Mouse (Mus musculus) midbrain, postnatal 0 days (tissue): ENCODE measurements around the gene Asb16. TPM values are rescaled to one million over a fixed set of nuclear protein-coding genes. Genes with fewer than 3 reads are reported as not detected.

Experiments used
- ATAC-seq: fragments of 200-750 bp; cut with Nextera tagmentation; 2 replicates; pipeline ENCODE4 v1.8.0; 2017; ENCODE audit warnings: moderate number of reproducible peaks, mild to moderate bottlenecking, moderate TSS enrichment, moderate library complexity; ENCODE audit not compliant: low FRiP score
- DNase-seq: peaks from one replicate; pipeline ENCODE4 v3.0.0-alpha.2; 2015; ENCODE audit warnings: low spot score
- H3K27ac ChIP-seq: fragments of 300-500 bp; sonication (generic); 2 replicates; pipeline ENCODE4 v1.5.1; 2014; ENCODE audit warnings: low read depth, mild to moderate bottlenecking, low read length, mixed read lengths
- H3K27me3 ChIP-seq: fragments of 300-500 bp; sonication (generic); 2 replicates; pipeline ENCODE4 v1.6.1; 2014; ENCODE audit warnings: low read length, control low read depth, mixed read lengths; ENCODE audit not compliant: insufficient read depth
- H3K36me3 ChIP-seq: fragments of 300-500 bp; sonication (generic); 2 replicates; pipeline ENCODE4 v1.6.1; 2014; ENCODE audit warnings: low read length, control low read depth, mixed read lengths; ENCODE audit not compliant: insufficient read depth
- H3K4me1 ChIP-seq: fragments of 300-500 bp; sonication (generic); 2 replicates; pipeline ENCODE4 v1.6.1; 2014; ENCODE audit warnings: mild to moderate bottlenecking, control low read depth, antibody characterized with exemption, low read length, mixed read lengths; ENCODE audit not compliant: insufficient read depth
- H3K4me2 ChIP-seq: fragments of 300-500 bp; sonication (generic); 2 replicates; pipeline ENCODE4 v1.6.1; 2014; ENCODE audit warnings: low read depth, mild to moderate bottlenecking, low read length, mixed read lengths; ENCODE audit not compliant: poor library complexity, severe bottlenecking
- H3K4me3 ChIP-seq: fragments of 300-500 bp; sonication (generic); 2 replicates; pipeline ENCODE4 v1.5.1; 2014; ENCODE audit warnings: low read depth, mild to moderate bottlenecking, low read length, moderate library complexity
- H3K9ac ChIP-seq: fragments of 300-500 bp; sonication (generic); replicated peaks from 2 replicates; pipeline ENCODE4 v1.6.1; 2014; ENCODE audit warnings: mild to moderate bottlenecking, low read length, moderate library complexity, mixed read lengths; ENCODE audit not compliant: poor library complexity, severe bottlenecking
- H3K9me3 ChIP-seq: fragments of 300-500 bp; sonication (generic); 2 replicates; pipeline ENCODE4 v1.6.1; 2016; ENCODE audit warnings: low read length, control low read depth
- CTCF ChIP-seq: IDR thresholded peaks from 2 replicates; pipeline ENCODE4 v1.5.1; 2016; ENCODE audit warnings: antibody characterized with exemption, mild to moderate bottlenecking
- WGBS: fragments of 180-500 bp; shearing (Covaris S2); extraction: QIAGEN DNeasy Blood & Tissue Kit; methylation state at CpG from one replicate; pipeline ENCODE4 v1.1.7; 2014; 5-methylcytosine and 5-hydroxymethylcytosine counted together
- polyA plus RNA-seq: library from polyadenylated mRNA; unstranded; fragments of >200 nt; fragmentation: Nextera tagmentation; extraction: Ambion mirVana; gene quantifications from 2 replicates; pipeline ENCODE4 v1.2.1, GENCODE M21; 2015
- total RNA-seq: library from RNA; depleted of rRNA; stranded (reverse); fragments of >200 nt; gene quantifications from 2 replicates; pipeline ENCODE4 v1.2.3, GENCODE M21; 2014

Asb16 gene
- total and polyA plus RNA-seq, 2 experiments from 2014 or later, result 0.28 to 2.5 TPM

- DNase-seq (peak; percentile 99), ATAC-seq (peak; percentile 91)
- Histone ChIP-seq H3K9me3 (no peaks in the 10 kb centered on the region), H3K27me3 (no peaks in the 10 kb centered on the region), H3K36me3 (no peaks in the 10 kb centered on the region), H3K9ac (peak within 1 kb of the TSS; percentile 94), H3K4me1 (peaks cover 17% of the 10 kb centered on the region), H3K4me3 (peak within 1 kb of the TSS; percentile 93), H3K4me2 (peak within 1 kb of the TSS; percentile 78), H3K27ac (peak within 1 kb of the TSS; percentile 84)
- 1% methylated on average over 34 of the region's 49 CpGs for WGBS
- TF ChIP-seq CTCF, result peak; percentile 31
Observed at GRCm38 (mm10) chr11:102230006-102230741, 38.4 kb upstream of the Asb16 start, which contains the start of gene Hdac5. Hdac5 (minus strand) TSS chr11:102230166.

GRCm38 (mm10) chr11:102236022-102236421, 32.5 kb upstream of the Asb16 start:
- 73% methylated on average over 2 of the region's 2 CpGs for WGBS
- no peak for TF ChIP-seq CTCF
- H3K27me3 ChIP-seq, result no peaks in the 10 kb centered on the region
- no peaks in the 10 kb centered on the region for H3K36me3 ChIP-seq
- ATAC-seq, result no peak
- no peak overlapping the region for H3K27ac ChIP-seq
- no peaks in the 10 kb centered on the region for H3K4me1 ChIP-seq
- no peak overlapping the region for H3K4me3 ChIP-seq
- no peaks in the 10 kb centered on the region for H3K9me3 ChIP-seq
- no peak overlapping the region for H3K9ac ChIP-seq
- no peak for DNase-seq
- H3K4me2 ChIP-seq, result no peak overlapping the region

- Histone ChIP-seq H3K9me3 (no peaks in the 10 kb centered on the region), H3K9ac (no peak overlapping the region), H3K4me1 (0 out of 2 replicates have a peak, but pooled peaks cover 3% of the 10 kb centered on the region), H3K4me3 (no peak overlapping the region), H3K36me3 (no peaks in the 10 kb centered on the region), H3K4me2 (no peak overlapping the region), H3K27ac (no peak overlapping the region), H3K27me3 (no peaks in the 10 kb centered on the region)
- DNase-seq (no peak), ATAC-seq (no peak)
- WGBS, result 87% methylated on average over 6 of the region's 6 CpGs
- TF ChIP-seq CTCF, result no peak
Observed at GRCm38 (mm10) chr11:102240636-102241035, 27.9 kb upstream of the Asb16 start.

GRCm38 (mm10) chr11:102241246-102241645, 27.3 kb upstream of the Asb16 start:
- Histone ChIP-seq H3K9ac (no peak overlapping the region), H3K4me2 (no peak overlapping the region), H3K27ac (no peak overlapping the region), H3K27me3 (no peaks in the 10 kb centered on the region), H3K36me3 (no peaks in the 10 kb centered on the region), H3K4me3 (no peak overlapping the region), H3K4me1 (0 out of 2 replicates have a peak, but pooled peaks cover 3% of the 10 kb centered on the region), H3K9me3 (no peaks in the 10 kb centered on the region)
- TF ChIP-seq CTCF, result no peak
- DNase-seq, result no peak
- 91% methylated on average over 5 of the region's 5 CpGs for WGBS
- ATAC-seq, result no peak

- H3K4me2 ChIP-seq, result no peak overlapping the region
- peak; percentile 36 for TF ChIP-seq CTCF
- H3K27ac ChIP-seq, result no peak overlapping the region
- WGBS, result 58% methylated on average over 5 of the region's 5 CpGs
- 0 out of 2 replicates have a peak, but pooled peaks cover 3% of the 10 kb centered on the region for H3K4me1 ChIP-seq
- DNase-seq, result no peak
- no peak overlapping the region for H3K9ac ChIP-seq
- H3K27me3 ChIP-seq, result no peaks in the 10 kb centered on the region
- ATAC-seq, result no peak
- H3K9me3 ChIP-seq, result no peaks in the 10 kb centered on the region
- no peak overlapping the region for H3K4me3 ChIP-seq
- no peaks in the 10 kb centered on the region for H3K36me3 ChIP-seq
Observed at GRCm38 (mm10) chr11:102241874-102242273, 26.7 kb upstream of the Asb16 start.

- H3K4me1 ChIP-seq, result peaks cover 5% of the 10 kb centered on the region; the same call in 1 of the 2 replicates
- under 1% methylated on average over 32 of the region's 32 CpGs for WGBS
- H3K27me3 ChIP-seq, result no peaks in the 10 kb centered on the region
- no peaks in the 10 kb centered on the region for H3K36me3 ChIP-seq
- H3K4me2 ChIP-seq, result peak overlapping the region; percentile 64
- peak; percentile 86 for DNase-seq
- H3K4me3 ChIP-seq, result peak overlapping the region; percentile 37
- peak overlapping the region; percentile 63 for H3K9ac ChIP-seq
- H3K9me3 ChIP-seq, result no peaks in the 10 kb centered on the region
- H3K27ac ChIP-seq, result peak overlapping the region; percentile 59
- peak; percentile 38 for TF ChIP-seq CTCF
- ATAC-seq, result peak; percentile 88
Observed at GRCm38 (mm10) chr11:102244926-102245449, 23.6 kb upstream of the Asb16 start.
